Mouse (Mus musculus): ENCODE data around the gene Olfr508.
"Not testable (repeated sequence)": the region's sequence is repeated elsewhere in the genome, so short reads cannot be mapped to it uniquely, and the experiment has no call there.

Gene Olfr508

DNA sequence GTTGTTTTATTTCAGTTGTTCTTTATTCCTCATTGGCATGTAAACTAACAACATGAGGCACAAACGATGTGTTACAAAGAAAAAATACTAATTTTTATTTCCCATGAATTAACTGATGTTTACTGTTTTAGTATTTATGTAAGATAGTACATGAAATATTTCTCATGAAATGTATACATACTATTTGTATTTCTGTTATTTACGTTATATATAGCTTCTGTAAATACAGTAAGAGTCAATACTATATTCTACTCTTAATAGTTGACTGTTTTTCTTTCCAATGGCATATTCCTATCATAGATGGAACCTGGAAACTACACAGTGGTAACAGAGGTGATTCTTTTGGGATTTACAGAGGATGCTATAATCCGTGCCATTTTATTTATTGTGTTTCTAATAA, at the start of gene Olfr508:
TSS of gene Olfr508 (plus strand) at position 301 of the 400 bp plus-strand sequence.
- in situ Hi-C loops (cut with MboI) = no loop called here

DNA sequence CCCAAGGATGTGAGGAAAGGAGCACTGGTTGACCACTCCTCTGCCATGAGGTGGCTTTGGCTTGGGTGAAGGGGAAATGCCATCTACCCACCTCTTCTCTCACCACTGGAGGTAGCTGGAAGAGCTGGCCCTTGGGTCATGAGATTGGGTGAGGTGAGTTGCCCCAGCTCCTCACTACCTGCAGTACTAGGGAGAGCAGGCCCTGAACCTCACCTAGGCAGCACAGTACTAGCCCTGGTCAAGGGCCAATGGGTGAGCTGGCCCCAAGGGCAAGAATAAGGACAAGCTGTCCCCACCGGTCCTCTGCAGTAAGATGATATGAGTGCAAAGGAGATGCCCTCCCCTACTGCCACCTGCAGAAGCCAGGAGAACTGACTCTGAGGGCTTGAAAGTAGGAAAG, 40.0 kb upstream of the Olfr508 start:
- in situ Hi-C loops (cut with MboI) = no loop called here

DNA sequence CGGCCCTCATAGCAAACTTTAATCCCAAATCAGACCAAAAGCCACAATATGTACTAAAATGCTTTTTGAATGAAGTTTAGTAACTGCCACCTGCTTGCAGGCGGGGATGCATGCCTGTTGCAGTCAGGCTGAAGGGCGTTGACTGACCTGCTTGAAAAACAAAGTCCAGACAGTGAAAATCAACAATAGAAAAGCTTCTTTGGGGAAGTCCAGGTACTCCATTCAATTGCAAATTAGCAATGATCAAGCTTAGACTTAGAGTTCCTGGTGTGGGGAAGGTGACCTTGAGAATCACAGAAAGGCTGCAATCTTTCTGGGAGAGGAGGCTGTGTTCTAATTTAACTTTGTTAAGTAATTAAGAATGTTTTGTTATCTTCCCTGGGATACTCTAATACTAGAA, 27.9 kb upstream of the Olfr508 start:
- in situ Hi-C loops (cut with MboI) = not testable (repeated sequence)

DNA sequence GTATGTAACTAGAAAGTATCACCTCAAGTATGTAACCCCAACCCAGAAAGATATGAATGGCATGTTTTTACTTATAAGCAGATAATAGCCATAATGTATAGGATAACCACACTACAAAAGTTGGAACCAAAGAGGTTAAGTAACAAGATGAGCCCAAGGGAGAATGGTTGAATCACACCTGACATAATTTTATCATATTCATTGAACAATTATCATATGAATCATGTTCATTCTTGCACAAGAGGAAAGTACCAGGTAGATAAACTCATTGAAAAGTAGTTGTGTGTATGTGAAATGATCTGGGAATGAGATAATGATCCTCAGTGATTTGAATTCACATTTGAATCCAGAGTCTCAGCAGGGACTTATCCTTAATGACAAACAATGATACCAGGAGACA, 19.3 kb upstream of the Olfr508 start, which contains the start of gene Olfr506:
TSS of gene Olfr506 (plus strand) at position 301 of the 400 bp plus-strand sequence.
- in situ Hi-C loops (cut with MboI) = no loop called here

DNA sequence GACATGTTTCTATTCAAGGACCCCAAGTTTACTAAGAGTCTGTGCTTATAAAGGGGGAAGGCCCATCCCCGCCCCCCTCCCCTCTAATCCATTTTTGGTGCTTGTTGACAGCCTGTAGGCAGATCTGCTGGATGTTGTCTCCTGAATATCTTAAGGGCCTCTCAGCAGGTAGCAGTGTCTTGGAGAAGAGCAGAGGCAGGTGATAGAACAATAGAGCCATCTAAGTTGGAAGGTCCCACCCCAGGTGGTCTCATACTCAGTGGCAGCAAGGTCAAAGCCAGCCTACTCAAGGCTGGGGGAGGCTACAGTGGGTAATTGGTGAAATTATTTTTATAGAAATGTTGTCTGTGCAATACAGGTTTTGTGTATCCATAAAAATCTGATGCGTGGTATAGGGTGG, 15.7 kb upstream of the Olfr508 start:
- in situ Hi-C loops (cut with MboI) = no loop called here

DNA sequence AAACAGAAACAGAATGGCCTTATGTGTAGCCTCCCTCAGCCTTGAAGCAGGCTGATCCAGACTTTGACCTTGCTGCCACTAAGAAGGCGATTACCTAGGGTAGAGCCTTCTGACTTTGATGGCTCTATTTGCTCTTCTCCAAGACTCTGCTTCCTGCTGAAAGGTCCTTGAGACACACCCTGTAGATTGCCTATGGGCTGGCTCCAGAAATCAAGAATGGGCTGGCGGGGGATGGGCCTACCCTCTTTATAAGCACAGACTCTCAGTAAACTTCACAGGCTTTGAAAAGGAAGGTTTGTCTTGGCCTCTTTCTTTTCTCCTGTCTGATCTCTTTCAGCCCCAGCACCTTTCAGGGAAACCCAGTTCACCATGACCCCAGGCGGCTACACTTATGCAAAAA, 13.0 kb upstream of the Olfr508 start:
- in situ Hi-C loops (cut with MboI) = not testable (repeated sequence)

DNA sequence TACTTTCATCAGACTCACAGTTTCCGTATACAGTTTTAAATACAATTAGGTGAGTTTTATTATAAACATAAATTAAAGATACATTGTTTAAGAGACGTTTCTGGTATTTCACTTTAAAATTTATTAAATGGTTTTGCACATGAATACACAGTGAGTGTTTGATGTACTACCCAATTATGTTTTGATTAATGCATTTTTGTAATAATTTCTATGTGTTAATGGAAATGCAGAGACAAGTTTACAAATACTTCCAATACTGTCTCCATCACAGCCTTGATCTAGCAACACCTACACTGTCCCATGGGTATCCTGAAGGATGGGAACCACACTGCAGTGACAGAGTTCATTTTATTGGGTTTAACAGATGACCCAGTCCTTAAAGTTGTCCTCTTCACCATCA, 8.3 kb upstream of the Olfr508 start, which contains the start of gene Olfr507:
TSS of gene Olfr507 (plus strand) at position 301 of the 400 bp plus-strand sequence.
- in situ Hi-C loops (cut with MboI) = no loop called here

DNA sequence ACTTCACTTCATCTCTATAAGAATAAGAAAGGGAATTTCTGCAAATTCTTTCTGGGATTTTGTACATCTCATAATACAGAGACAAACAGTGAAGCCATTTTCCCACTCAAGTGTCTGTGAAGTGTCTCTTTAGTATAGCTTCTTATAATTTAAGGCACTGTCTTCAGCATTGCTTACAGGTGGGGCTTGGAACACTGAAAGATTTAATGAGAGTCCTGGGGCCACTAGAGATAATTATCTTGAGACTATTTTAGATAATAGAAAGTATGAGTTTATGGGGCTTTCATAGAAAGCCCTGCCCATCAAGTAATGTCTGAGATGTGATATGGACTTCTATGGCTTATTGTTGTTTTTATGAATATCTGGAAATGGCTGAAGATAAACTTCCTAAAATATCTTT, 22.0 kb downstream of the Olfr508 start, which contains the start of gene Olfr509:
TSS of gene Olfr509 (minus strand) at position 101 of the 400 bp plus-strand sequence.
- in situ Hi-C loops (cut with MboI) = no loop called here

DNA sequence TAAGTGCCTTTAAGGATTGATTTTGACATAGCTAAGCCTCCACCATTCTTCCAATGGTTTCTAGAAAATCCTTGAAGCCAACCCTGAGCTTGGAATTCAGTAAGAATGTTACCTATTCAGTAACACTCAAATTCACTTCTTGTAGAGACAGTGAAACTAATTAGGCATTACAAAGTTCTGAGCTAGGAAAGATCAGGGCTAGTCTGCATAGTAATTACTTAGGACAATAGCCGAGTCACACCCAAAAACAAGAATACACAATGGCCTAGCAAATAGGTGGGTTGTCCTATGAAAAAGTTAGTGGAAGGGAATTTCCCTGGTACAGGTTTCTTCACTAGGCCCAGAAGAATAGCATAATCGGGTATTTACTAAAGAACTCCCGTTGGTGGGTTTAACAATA, 32.6 kb downstream of the Olfr508 start:
- in situ Hi-C loops (cut with MboI) = no loop called here

DNA sequence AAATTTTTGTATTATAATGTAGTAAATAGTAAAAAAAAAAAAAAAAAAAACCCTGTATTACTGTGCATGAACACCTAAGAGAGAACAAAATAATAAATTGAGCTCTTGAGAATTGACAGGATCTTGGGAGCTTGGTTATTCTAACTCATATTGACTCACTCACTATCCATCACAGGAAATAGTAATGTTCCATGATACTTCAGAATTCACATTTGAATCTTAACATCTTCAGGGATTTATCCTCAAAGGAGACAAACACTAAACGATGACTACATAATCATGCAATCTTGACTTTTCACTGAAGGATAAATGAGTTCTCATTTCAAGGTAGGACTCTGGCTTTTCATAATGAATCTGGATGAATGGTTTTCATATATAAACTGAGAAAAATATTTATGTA, 36.3 kb downstream of the Olfr508 start, which contains the start of gene Olfr510:
TSS of gene Olfr510 (plus strand) at position 301 of the 400 bp plus-strand sequence.
- in situ Hi-C loops (cut with MboI) = no loop called here

DNA sequence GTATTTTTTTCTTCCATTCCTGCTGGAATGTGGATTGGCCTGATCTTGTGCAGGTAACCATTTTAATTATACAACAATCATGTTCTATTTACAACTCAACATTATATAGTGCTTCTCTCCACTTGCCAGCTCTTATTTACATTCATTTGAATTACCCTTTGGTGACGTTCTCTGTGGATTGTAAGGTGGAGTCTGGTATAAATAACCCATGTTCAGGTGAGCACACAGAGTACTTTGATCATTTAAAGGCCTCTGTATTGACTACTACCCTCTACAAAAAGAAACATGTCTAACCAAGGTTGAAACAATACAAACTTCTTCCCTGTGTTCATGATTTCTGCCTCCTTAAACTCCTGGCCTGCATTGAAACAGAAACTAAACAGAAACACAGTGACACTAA, 41.3 kb downstream of the Olfr508 start:
- in situ Hi-C loops (cut with MboI) = no loop called here

DNA sequence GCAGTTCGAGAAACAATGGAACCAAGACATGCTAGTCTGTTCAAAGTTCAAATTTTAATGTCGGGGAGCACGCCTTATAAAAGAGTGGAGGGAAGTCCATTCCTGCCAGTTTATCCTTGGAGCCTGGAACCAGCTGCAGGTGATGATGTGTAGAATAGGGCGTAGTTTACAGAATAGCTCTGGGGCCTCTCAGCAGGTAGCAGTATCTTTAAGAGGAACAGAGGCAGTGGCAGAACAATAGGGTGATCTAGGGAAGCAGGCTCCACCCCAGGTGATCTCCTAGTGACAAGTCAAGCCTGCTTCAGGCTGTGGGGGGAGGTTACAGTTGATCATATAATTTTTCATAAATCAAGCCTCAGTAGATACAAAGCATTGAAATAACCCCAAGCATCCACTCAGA, 49.1 kb downstream of the Olfr508 start:
- in situ Hi-C loops (cut with MboI) = no loop called here

Measured in mature B cell (primary cell).